Mouse (Mus musculus): ENCODE results near the gene Setd5. TPM values are rescaled to one million over a fixed set of nuclear protein-coding genes. Genes with fewer than 3 reads are reported as not detected.

Setd5 gene
- 10 to 100 TPM; 54.2 to 55.8 TPM for total RNA-seq (2021)
- long read RNA-seq, experiment 1, partial matches to known transcripts = 0 of 5 reads
- long read RNA-seq, experiment 1, other reads (novel, unspliced or antisense) = 4 of 5 reads
- long read RNA-seq, experiment 2, partial matches to known transcripts = 2 of 8 reads
- long read RNA-seq, experiment 2, other reads (novel, unspliced or antisense) = 4 of 8 reads

DNA sequence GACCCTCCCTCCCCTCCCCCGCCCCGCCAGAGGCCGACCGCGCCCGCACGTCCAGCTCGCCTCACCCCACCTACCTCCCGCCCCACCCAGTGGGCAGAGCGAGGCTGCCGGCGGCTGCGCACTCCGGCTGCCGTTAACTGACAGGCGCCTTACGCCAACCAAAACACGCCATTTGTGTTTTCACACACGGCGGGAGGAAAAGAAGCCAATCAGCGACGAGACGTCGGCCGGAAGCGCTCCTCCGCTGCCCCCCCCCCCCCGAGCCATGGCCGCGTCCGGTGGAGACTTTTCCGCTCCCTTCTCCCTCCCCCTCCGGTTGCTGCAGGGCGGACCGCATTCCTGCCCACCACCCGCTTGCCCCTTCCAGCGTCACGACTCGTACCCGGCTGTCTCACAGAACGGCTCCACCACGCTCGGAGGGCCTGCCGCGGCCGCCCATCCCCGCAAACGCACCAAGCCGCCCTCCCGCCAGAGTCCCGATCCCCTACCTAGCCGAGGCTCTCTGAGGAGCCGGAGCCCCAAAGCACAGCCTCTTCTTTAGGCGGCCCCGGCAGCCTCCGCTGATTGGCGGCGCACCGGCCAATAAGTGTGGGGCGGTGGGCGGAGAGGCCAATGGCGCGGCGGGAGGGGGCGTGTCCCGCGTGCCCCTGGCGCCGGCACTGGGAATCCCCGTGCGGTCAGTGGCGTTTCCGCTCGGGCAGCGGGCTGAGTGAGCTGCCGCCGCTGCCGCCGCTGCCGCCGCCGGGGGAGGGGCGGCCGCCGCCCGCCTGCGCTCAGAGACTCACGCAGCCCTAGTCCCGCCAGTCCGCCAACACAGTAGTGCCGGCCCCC is at the start of gene Setd5:
TSS of gene Setd5 (plus strand) at position 680 of the 831 bp plus-strand sequence.
- intact Hi-C loops (cut with DNase I) = loop anchor here (2.0 to 5.0 kb wide), 2 partner anchors 30 to 35 kb away; partner anchors contain the start of gene Thumpd3
- peak; percentile 100 for DNase-seq

- no peak for DNase-seq
- intact Hi-C loops (cut with DNase I) = no loop called here
Measured at GRCm38 (mm10) chr6:113027446-113027845, 49.7 kb upstream of the Setd5 start.

DNA sequence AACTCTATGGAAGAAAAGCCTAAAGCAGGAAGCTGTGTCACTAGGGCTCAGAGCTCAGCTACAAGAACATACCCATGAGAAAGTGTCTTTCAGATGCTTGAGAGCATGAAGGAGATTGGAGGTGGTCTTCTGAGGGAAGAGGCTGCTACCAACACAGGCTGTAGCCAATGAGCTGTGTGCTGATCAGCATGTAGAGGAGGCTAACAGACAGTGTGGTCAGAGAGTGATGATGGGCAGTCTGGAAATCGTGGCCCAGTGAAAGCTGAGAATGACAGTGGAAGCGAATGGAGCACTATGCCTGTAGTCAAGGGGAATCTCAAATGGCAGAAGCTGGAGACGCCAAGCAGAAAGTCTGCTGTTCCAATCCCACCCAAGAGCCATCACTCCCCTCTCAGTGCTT is 48.2 kb upstream of the Setd5 start:
- intact Hi-C loops (cut with DNase I) = no loop called here

DNA sequence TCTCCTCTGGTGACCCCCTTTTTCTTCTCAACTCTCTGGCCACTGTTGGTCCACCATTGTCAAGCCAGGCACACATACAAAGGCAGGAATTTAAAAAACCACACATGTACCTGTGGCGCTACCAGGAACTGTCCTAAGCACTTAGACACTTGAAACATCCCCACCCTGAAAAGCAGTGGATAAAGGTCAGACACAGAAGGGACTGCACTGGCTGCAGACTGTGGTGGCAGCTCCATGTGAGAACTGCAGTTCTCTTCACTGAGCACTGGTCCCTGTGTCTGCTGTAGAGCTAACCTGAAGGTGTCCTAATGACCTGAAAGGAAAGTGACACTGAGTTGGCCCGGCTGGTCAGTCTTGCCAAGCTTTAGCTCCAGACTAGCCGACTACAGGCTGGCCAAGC is 46.6 kb upstream of the Setd5 start:
- no peak for DNase-seq
- intact Hi-C loops (cut with DNase I) = no loop called here

More for the DNA sequence above, 48.2 kb upstream of the Setd5 start:
- DNase-seq = no peak

GRCm38 (mm10) chr6:113030970-113031660 is 46.0 kb upstream of the Setd5 start:
- intact Hi-C loops (cut with DNase I) = no loop called here
- DNase-seq = no peak

DNA sequence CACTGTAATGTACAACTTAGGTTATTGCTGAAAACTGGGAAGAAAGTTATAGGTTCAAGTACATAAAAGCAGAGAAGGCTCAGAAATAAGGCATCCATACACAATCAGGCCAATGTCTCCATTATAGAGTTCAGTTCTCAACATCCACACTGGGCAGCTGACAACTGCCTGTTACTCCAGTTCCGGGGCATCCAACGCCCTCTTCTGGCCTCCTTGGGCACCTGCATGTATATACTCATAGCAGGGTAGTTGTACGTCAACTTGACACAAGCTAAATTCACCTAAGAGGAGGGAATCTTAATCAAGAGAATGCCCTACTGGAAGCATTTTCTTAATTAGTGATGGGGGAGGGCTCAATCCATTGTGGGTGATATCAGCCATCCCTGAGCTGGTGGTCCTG is 45.0 kb upstream of the Setd5 start:
- DNase-seq = no peak

DNA sequence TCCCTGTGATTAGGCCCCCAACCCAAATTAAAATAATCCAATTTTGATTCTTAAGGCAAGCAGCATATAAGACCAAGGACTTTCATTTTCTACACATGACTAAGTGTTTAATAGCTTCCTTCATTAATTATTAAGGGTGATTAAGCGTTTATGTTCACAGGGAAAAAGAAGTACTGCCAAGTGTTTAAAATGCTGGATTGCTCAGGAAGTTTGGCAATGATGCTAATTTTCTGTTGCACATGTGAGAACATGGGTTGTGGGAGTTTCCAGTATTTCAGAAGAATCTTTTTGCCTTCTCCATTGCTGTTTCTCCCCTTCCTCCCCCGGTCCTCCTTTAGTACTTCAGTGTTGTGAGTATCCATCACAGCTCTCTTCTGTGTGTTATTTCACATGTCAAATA is 44.0 kb upstream of the Setd5 start:
- DNase-seq = no peak
- intact Hi-C loops (cut with DNase I) = no loop called here

More for the DNA sequence above, 45.0 kb upstream of the Setd5 start:
- intact Hi-C loops (cut with DNase I) = no loop called here

GRCm38 (mm10) chr6:113034466-113034865 is 42.7 kb upstream of the Setd5 start:
- DNase-seq = no peak
- intact Hi-C loops (cut with DNase I) = no loop called here

DNA sequence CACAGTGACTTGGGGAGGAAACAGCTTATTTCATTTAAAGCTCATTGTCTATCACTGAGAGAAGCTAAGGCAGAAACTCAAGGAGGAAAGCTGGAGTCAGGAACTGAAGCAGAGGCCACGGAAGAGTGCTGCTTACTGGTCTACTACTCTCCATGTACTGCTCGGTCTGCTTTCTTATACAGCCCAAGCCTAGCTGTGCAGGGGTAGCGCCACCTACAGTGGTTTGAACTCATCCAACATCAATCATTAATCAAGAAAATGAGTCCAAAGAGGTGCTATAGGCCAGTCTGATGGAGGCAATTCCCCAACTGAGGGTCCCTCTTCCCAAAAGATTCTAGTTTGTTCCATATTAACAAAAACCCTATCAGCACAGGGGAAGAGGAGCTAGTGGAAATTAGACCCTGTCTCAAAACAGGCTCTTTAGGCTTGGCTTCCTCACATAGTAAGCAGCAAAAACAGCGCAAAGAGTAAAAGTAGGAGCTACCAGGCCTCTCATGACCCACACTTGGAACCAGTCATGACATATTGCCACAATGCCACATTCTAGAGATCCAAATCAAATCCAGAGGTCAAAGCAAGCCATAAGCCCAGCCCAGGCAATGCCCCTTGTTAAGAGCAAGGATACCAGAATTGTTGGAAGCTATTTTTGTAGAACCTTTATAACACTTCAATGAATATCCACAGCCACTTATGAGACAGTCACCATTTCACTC is 40.5 kb upstream of the Setd5 start:
- intact Hi-C loops (cut with DNase I) = loop anchor here (5.0 kb wide), 3 partner anchors 66 to 266 kb away; no protein-coding TSS in a partner anchor
- DNase-seq = no peak

DNA sequence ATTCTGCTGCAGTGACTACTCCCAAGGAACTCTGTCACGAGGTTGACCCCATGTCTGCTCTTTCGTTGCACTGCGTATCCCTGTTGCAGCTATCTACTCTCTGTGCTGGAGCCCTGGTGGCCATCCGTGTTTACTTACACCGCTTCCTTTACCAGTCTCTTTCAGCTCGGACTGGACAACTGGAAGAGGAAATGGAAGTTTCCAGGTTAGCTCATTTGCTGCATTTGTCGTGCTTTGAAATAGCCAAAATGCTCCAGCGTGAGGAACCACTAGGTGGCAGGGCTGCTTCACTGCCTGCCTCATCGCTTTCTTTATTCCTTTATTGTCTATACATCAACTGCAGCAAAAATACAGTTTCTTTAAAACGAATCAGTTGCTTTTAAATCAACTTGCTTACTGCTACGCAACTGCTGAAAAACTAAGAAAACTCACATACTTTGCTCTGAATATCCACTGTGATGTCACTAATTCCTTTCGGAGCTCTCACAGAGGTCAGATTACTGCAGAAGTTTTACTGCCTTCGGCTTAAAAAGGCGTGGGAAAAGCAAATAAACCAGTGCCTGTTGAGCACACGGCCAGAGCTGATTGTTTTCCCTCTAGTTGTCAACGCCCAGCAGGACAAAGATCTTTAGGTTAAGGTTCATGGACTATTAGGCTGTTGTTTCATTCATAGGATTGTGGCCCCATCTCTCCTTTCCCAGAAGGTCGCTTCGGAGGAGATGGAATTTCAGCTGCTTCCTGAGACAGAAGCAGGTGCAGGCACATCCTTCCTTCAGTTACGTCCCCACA is 39.0 kb upstream of the Setd5 start:
- peak; percentile 65 to 70 for DNase-seq
- intact Hi-C loops (cut with DNase I) = loop anchor here (5.0 kb wide), 3 partner anchors 64 to 264 kb away; no protein-coding TSS in a partner anchor

- intact Hi-C loops (cut with DNase I) = loop anchor here (5.0 kb wide), 3 partner anchors 64 to 264 kb away; no protein-coding TSS in a partner anchor
Measured at GRCm38 (mm10) chr6:113038735-113039058, 38.5 kb upstream of the Setd5 start.

GRCm38 (mm10) chr6:113040319-113040718 is 36.8 kb upstream of the Setd5 start:
- intact Hi-C loops (cut with DNase I) = no loop called here
- DNase-seq = no peak

More at GRCm38 (mm10) chr6:113038735-113039058, 38.5 kb upstream of the Setd5 start:
- no peak for DNase-seq

- no peak for DNase-seq
- intact Hi-C loops (cut with DNase I) = no loop called here
Measured at GRCm38 (mm10) chr6:113041215-113041990, 35.8 kb upstream of the Setd5 start.

DNA sequence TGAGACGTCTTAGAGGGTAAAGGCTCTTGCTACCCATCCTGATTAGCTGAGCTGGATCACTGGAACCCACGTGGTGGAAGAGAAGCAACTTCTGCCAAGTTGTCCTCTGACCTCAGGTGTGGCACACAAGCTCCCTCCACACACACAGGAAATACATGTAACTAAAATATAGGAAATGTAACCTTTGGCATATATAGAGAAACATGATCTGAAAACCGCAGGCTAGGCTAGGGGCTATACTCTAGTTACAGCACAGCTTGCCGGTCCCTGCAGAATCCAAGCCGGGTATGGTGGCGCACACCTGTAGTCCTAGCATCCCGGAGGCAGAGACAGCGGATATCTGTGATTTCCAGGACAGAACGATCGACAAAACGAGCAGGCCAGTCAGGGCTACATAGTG is 31.6 kb upstream of the Setd5 start:
- intact Hi-C loops (cut with DNase I) = loop anchor here (5.0 kb wide), 2 partner anchors 62 to 192 kb away; partner anchors contain the start of gene Mtmr14
- no peak for DNase-seq

- intact Hi-C loops (cut with DNase I) = loop anchor here (2.0 to 5.0 kb wide), 3 partner anchors 30 to 191 kb away; partner anchors contain the start of genes Mtmr14 and Setd5
- peak; percentile 96 to 98 for DNase-seq
Measured at GRCm38 (mm10) chr6:113046041-113046975, 30.9 kb upstream of the Setd5 start, which contains the start of gene Thumpd3. Thumpd3 (plus strand) TSS chr6:113046225.

GRCm38 (mm10) chr6:113047016-113047746 is 30.0 kb upstream of the Setd5 start:
- intact Hi-C loops (cut with DNase I) = loop anchor here (2.0 to 5.0 kb wide), 3 partner anchors 30 to 190 kb away; partner anchors contain the start of genes Mtmr14 and Setd5
- DNase-seq = no peak

- DNase-seq = no peak
- intact Hi-C loops (cut with DNase I) = loop anchor here (5.0 kb wide), 2 partner anchors 59 to 189 kb away; partner anchors contain the start of gene Mtmr14
Measured at GRCm38 (mm10) chr6:113048371-113048770, 28.8 kb upstream of the Setd5 start.
